Mouse (Mus musculus) embryo, embryonic 10.5 days (tissue): ENCODE results near the gene Ggct.
A peak's percentile ranks its signal among the peaks of the same experiment; 100 is the strongest.

ENCODE experiments used
- DNase-seq: peaks from one replicate; pipeline ENCODE4 v3.0.0-alpha.2; 2015; ENCODE audit warnings: low spot score

Ggct gene

DNA sequence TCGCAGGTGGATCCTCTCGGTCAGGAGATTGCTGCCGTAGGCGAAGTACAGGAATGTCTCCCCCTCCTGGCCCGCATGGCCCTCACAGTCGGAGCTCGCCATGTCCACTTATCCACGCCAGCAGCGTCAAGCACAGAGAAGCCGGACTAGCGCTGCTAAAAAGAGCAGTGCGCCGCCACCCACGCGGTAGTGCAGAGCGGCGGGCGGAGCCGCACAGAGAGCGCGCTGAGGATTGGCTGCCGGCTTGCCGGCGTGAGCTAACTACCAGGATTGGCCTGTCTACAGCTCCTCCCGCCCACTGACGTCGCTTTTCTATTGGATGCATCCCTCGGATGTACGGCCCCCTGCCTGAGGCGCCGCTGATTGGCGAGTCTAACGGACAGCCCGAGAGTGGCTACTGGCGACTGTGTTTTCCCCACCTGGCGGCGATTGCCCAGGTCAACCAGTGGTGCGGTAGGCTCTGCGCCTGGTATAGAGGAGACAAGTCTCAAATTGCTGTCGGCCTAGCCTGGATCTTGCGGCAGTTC, at the start of gene Ggct:
TSS of gene Ggct (minus strand) at position 217 of the 527 bp plus-strand sequence.
- DNase-seq: peak; percentile 98

DNA sequence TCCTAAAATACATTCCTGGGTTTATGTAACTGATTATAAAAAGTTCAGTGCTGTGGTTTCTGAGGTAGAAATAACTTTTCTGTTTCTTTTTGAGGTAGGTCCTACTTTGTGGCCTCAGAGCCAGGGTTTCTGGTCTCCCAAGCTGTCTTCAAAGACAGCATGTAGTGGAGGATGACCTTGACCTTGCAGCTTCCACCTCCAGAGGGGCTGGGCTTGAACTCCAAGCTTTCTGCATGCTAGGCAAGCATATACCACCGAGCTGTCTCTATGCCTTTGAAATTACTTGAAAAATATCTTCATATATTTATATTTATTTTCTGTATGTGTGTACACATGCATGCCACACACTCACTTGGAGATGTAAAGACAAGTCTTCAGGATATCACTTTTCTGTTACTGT, 47.3 kb upstream of the Ggct start:
- DNase-seq: peak; percentile 2

DNA sequence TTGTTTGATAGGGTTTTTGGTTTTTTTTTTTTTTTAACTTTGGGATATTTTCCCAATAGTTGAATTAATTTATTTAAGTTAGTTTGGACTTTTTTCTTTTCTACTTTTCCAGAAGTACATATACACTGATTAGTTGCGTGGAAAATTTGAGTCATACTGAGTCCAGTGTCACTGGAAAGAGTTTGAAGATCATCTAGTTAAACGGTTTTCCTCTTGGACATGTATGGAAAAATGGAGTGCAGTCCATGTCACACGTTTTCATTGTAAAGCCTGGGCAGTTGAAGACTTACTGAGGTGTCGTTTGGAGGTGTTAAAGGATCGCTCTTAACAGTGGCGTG, 46.7 kb upstream of the Ggct start:
- no peak for DNase-seq

DNA sequence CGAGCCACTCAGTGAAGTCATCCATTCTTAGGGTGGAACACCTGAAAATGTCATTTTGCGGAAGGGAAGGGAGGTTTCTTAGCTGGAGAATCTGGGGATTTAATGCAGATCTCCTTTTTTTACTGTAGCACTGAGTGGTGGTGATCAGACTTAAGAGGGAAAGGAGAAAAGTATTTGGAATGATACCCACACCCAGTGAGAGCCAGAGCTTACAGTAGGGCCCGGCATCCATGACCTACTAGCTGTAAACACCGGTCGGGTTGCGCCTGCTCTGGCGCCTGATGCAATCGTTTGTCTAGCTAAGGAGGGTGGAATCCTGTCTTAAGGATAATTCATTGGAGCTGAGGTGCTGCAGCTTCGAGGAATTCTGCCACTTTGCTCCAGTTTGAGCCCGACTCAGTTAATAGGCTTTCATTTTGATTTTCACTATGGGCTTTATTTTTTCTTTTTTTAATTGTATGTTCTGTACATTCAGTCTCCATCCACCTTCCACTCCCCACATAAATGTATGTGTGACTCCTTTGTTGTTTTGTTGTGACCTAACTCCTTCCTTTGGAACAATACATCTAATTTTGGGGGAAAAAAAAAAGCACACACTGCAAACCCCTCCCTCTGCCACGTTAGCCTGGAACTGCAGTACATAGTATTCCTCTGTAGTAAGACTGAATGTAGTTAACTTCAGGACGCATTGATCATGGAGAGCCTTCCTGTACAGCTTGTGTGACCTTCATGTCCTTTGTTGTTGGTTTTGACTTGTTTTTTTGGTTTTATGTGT, 46.1 kb upstream of the Ggct start:
- peak; percentile 63 for DNase-seq

- peak; percentile 91 for DNase-seq
Observed at GRCm38 (mm10) chr6:55037799-55038670, 45.3 kb upstream of the Ggct start, which contains the start of gene Gars. Gene Gars (plus strand): TSS chr6:55038007.

GRCm38 (mm10) chr6:55036731-55037130, 44.0 kb upstream of the Ggct start:
- DNase-seq: peak; percentile 1

GRCm38 (mm10) chr6:55027642-55028041, 34.9 kb upstream of the Ggct start:
- DNase-seq: no peak

- no peak for DNase-seq
Observed at GRCm38 (mm10) chr6:55021806-55022205, 29.1 kb upstream of the Ggct start.

GRCm38 (mm10) chr6:55018417-55018816, 25.7 kb upstream of the Ggct start:
- DNase-seq: no peak

DNA sequence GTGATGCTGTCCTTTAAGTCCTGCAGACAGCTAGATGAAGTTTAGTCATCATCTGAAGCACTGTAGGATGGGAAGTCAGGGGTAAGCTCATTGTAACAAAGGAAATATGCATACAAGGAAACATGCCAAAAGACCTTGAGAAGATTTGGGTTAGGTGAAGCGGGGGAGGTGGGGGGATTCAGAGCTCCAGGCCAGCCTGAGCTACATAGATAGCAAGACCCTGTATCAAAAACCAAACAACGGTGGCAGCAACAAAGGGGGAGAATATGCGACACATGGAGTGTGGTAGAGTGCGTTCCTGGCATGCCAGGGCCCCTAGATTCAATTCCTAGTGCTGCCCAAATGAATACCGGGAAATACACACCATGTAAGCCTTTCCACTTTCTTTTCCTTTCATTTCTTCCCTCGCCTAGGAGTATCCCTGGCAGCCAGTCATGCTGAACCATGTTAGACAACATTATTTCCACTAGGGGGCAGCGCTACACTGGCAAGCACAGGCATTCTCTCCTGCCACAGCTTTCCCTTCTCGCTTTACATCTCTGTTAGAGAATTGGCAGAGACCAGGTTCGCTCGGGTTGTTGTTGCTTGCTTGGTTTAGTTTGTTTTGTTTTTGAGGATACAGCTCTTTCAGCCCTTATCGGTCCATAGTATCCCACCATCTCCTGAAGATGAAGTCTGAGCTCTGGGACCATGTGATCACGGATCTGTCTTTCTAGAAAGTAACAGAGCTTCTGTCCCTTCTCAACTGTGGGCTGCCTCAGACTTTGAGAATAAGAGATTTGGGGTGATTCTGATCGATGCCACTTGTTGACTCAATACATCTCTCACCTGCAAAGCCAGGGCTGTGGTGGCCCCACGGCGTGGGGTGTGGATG, 24.2 kb upstream of the Ggct start:
- DNase-seq: peak; percentile 91

GRCm38 (mm10) chr6:55016236-55016635, 23.5 kb upstream of the Ggct start:
- peak; percentile 40 for DNase-seq

- DNase-seq: no peak
Observed at GRCm38 (mm10) chr6:55014184-55014583, 21.4 kb upstream of the Ggct start.

GRCm38 (mm10) chr6:55012516-55012915, 19.8 kb upstream of the Ggct start:
- no peak for DNase-seq

DNA sequence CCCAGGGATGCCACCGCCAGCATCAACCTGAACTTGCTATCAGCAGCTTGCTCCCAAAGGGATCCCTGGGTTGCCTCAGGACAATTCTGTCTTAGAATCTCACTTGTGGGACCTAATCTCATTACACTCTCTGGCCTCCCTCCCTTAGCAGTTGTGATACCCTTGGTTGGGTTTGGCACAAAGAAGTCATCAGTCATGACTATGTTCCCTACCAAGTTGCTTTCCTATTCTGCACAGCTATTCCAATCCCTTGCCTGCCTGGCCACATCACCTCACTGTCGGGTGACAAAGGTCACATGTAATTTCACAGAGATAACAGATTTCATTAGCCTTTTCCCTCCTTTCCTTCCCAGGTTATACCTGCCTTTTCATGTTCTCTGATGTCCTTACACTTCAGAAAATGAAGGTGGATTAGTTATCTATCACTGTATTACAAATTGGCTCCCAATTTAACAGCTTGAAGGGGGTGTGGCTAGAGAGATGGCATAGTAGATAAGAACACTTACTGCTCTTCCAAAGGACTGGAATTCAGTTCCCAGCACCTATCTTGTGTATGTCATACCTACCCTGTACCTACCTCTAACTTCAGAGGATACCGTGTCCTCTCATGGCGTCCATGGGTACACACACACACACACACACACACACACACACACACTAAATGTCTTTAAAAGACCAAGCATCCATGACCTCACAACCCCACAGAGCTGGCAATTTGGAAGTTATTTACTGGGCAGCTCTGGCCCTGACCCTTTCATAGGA, 17.8 kb upstream of the Ggct start:
- DNase-seq: peak; percentile 16

DNA sequence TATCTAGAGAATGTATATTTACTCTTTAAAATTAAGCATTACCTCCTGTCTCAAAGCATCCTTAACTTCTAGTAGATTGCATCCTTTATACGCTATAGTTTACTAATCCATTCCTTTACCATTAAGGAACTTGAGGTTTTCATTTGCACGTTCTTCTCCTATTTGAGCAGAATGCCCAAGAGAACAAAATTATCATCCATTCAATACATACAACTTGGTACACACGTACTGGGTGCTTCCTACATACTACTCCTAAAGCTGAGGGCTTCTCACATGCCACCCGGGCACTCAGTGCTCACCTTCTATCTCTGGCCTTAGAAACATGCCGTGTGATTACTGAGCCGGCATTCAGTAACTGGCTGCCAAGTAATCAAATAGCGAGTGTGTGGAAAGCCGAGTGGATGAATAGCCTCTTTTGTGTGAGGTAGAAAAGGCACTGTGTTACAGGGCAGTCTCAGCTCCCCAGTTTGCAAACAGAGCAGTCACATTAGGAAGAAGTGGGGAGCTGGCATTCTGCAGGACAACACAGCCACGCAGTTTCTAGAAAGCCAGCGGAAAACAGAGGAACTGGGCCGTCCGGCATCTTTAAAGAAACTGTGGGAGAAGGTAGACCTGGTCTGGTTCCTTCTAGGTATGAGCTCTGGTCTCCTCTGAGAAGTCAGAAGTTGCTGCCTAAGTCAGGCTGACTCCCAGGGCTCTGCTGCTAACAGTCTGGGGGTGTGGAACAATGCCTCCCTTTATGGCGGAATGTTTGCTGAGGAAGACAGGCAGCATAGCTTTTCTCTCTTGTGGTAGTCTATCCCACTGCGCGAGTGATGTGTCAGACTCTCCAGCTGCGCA, 16.9 kb upstream of the Ggct start:
- DNase-seq: peak; percentile 61

GRCm38 (mm10) chr6:55008401-55008800, 15.7 kb upstream of the Ggct start:
- DNase-seq: no peak

DNA sequence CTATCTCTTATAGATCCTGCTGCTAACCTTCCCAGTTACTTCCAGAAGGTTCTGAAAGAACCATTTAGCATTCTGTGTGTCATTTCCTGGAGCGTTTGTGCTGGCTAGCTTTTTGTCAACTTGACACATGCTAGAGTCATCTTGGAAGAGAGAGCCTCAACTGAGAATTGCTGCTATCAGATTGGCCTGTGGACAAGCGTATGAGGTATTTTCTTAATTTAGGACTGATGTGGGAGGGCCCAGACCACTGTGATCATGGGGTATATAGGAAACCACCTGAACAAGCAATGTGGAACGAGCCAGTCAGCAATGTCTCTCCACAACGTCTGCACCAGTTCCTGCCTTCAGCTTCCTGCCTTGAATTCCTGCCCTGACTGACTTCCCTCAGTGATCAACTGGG, 10.8 kb upstream of the Ggct start:
- DNase-seq: no peak

GRCm38 (mm10) chr6:55002438-55002837, 9.7 kb upstream of the Ggct start:
- DNase-seq: no peak

DNA sequence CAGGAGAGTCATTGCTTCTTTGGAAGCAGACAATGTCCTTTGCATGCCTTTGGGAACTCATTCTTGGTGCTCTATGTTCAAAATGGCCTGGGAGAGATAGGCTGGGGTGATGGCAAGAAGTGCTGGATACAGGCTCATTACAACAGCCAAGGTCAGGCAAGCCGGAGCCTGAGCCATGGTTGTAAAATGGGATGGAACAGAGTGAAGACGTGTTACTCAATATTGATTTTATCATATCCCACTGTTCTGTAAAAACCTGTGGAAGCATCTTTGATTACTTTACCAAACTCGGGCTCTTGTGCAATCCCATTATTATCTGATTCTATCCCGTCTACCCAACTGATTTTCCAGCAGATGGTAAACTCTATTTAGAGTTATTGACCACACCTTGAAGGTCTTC, 8.6 kb upstream of the Ggct start:
- no peak for DNase-seq

DNA sequence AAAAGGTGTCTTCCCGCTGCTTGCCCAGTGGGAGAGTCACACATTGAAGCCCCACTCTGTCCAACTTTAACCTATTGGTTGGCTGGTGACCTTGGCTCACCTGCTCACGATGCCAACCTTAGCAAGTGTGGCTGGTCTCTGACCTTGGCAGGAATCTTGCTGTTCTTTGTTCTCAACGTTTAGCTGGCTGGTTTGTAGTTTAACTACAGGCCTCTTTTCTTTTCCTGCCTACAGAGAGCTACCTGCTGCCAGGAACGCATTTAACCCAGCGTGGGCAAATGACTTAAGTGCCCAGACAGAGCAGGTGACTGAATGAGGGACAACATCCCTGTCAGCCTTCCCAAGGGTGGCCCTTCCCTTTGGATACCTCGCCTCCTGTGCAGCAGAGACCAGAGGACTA, 5.0 kb upstream of the Ggct start:
- DNase-seq: no peak
